Mouse (Mus musculus) forelimb bud, embryonic 11.5 days (tissue): ENCODE results near the gene Stx1b.
A peak's percentile ranks its signal among the peaks of the same experiment; 100 is the strongest.
"Not testable (repeated sequence)": the region's sequence is repeated elsewhere in the genome, so short reads cannot be mapped to it uniquely, and the experiment has no call there.

Experiments
- DNase-seq: peaks from one replicate; pipeline ENCODE4 v3.0.0-alpha.2; 2012; ENCODE audit warnings: low read depth, low spot score

Stx1b gene

DNA sequence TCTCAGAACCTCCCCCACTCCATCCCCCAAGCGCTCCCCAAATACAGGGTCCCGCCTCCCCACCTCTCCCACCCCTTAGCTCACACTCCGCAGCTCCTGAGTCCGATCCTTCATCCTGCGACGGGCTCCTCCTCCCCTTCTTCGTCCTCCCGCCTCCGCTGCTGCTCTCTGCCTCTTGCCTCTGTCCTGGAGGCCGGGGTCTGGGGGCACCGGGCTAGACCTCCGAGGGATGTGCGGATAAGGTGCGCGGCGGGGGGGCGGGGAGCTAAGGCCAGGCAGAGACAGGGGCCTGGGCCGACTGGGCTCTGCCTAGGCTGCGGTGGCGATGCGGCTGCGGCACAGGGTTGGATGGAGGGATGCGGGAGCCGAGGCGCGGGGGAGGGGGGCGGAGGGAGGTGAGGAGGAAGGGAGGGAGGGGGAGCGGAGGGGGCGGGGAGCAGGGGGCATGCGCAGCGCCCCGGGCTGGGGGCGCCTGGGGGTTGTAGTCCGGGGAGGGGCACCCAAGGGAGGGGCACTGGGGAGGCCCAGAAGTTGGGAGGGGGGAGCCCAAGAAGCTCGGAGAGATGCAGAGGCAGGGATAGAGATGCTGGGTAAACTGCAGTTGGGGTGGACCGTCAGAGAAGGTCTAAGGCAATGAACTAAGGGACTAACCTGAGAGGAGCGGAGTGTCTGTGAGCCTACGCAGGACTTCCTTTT lies at the start of gene Stx1b, which contains the start of gene Stx4a:
Gene Stx1b (minus strand): TSS at position 374 of the 696 bp plus-strand sequence.
Gene Stx4a (plus strand): TSS at position 119 of the 696 bp plus-strand sequence.
- peak; percentile 31 for DNase-seq

DNA sequence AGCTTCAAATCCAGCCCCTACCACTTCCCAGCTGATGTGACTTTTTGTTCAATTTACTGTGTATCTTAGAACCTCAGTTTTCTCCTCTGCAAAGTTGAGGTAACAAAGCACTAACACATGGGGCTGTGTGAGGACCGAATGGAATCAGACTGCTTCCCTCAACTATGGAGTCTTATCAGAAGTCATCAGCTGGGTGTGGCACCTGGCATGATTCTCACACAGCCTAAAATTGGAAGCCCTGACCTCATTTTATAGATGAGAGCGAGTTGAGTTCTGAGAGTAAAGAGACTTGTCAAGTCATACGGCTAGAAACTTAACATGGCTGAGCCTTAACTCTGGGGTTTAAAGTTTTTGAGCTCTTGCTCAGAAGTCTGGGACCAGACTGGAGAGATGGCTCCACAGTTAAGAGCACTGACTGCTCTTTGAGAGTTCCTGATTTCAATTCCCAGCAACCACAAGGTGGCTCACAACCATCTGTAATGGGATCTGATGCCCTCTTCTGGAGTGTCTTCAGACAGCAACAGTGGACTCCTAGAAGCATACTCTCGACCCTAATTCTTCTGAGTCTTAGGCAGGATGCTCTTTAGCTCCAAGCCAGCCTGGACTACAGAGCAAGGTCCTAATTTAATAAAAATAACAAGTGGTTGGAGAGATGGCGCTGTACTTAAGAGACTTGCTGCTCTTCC lies 45.9 kb upstream of the Stx1b start:
- DNase-seq, result no peak

DNA sequence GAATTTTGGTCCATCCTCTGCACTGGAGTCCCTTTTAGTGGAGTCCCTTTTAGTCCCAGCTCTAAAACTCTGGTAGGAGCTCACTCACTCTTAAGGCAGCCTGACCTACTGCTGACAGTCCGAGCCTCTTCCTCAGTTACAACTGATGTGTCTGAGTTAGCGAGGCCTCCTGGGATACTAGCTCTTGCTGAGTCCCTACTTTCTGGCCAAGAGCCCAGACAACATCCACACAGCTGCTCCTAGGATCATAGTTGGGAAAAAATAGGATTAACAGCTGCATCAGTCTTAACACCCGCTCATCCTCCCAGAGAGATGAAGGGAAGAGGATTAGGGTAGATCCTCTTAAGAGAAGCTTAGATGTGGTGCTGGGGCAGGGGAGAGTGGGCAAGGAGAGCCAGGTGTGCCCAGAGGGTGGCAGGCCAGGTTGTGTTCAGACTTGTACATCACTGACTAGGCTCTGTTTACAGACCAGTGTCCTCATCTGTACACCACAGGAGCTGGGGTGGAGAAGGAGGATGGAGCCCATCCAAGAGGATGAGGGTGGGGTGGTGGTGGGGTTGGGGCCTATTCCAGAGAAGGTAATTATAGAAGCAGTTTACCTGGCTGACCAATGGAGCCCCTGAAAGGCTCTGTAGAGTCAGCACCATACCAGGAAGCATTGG lies 44.9 kb upstream of the Stx1b start:
- no peak for DNase-seq

DNA sequence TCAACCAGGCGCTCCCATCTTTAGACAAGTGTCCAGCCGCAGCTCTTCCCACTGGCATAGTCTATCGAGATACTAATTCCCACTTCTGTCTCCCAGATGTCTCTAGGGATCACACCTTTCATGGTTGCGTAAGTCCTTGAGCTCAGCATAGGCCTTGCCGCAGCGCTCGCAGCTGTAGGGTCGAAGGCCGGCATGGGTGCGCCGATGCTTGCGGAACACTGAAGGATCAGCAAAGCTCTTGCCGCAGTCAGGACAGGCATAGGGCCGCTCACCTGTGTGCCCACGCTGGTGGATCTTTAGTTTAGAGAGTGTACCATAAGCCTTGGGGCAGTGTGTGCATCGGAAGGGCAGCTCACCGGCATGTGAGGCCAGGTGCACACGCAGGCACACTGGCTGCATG lies 43.3 kb upstream of the Stx1b start:
- no peak for DNase-seq

DNA sequence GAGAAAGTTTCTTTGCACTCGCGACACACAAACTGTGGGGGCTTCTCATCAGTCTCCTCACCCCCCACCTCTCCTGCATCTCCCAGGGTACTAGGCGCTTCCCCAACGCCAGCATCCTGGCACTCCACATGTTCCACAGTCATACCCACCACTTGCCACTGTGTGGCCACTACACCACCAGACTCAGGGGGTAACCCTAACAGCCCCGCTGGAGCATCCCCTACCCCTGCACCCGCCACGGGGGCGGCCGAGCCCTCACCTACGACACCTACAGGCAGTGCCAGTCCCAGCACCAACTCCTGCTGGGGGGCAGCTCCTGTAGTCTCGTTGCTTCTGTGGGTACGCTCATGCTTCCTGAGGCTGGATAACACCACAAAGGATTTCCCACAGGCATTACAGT lies 42.1 kb upstream of the Stx1b start:
- DNase-seq, result no peak

DNA sequence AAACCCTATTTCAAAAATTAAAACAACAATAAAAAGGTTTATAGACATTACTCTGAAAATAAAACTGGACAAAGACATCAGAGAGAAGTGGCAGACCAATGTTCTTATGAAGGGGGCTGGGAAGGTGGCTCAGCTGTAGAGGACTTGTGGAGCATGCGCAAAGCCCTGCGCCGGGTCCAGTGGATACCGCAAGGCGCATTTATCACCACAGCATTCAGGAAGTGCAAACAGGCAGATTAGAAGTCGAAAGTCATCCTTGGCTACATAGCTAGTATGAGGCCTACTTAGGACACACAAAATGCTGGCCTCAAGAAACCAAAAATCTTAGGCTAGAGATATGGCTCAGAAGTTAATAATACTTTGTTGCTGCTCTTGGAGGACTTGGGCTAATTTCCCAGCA lies 33.9 kb upstream of the Stx1b start:
- no peak for DNase-seq

DNA sequence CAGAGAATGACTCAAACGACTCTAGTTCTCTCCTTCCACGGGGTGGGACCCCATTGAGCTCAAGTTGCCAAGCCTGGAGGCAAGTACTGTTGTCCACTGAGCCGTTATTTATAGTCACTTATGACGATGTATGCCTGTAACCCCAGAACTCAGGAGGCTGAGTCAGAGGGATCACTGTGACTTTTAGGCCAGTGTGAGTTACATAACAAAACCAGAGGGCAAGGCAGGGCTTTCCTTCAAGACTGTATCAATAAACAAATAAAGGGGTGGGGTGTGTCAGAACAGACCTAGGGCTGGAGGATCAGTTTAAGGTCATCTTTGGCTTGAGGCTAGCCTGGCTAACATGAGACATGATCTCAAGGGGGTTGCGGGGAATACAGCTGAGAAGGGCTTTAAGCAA lies 26.6 kb upstream of the Stx1b start:
- no peak for DNase-seq

DNA sequence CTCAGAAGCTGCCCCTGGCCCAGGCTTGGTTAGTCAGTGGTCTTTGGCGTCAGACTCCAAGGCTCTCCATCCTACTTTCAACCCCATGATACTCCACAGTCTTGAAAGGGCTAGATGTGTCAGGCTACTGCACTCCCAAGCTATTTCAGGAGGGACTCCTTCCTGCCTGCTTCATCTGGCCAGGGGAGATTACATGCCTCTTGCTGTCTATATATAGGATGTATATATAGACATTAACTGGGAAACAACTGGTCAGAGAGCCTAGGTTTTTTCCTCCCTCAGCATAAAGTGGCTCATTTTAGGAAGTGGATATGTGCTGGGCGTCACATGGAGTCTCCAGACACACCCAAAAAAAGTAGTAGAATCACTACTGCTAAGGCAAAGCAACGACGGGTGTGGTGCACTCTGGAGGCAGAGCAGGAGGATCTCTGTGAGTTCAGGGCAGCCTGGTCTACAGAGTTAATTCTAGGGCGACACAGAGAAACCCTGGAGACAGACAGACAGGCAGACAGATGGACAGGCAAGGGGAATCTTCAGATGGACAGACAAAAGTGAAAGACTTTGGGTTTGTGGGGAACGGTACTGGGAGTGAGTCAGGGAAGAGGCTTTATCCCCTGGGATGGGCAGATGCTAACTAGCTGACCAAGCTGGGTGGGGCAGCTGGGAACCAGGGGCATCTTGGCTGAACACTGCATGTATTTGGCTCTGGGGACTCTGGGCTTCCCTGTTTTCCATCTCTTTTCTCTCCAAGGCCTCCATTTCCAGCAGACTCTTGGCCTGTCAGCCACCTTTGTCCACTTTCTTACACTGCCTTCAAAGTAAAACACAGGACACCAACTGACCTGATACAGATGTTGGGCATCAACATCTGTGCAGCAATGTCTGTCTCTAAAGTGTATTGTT lies 25.9 kb upstream of the Stx1b start:
- DNase-seq, result no peak

DNA sequence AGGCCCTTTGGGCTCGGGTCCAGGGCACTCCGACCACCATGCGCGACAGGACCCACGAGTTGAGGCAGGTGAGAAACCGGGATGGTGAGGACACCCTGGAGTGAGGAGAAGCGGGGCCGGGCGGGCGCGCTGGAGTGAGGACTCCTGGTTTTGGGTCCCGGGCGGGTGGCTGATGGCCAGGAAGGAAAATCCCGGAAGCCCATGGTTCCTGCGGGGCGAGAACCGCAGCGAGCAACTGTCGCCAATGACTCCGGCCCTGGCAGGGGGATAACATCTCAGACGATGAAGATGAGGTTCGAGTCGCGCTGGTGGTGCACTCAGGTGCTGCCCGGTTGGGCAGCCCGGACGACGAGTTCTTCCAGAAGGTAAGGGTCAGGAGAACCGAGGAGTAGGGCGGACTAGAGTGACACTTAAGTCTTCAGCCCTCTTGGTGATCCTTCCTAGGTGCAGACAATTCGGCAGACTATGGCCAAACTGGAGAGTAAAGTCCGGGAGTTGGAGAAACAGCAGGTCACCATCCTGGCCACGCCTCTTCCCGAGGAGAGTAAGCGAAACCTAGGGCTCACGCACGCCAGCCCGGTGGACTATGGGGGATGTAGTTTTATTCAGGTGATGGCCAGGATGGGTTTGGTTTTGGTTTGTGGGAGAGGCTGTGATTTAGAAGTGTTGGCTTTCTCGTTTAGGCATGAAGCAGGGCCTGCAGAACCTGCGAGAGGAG lies 17.8 kb upstream of the Stx1b start:
- peak; percentile 56 for DNase-seq

DNA sequence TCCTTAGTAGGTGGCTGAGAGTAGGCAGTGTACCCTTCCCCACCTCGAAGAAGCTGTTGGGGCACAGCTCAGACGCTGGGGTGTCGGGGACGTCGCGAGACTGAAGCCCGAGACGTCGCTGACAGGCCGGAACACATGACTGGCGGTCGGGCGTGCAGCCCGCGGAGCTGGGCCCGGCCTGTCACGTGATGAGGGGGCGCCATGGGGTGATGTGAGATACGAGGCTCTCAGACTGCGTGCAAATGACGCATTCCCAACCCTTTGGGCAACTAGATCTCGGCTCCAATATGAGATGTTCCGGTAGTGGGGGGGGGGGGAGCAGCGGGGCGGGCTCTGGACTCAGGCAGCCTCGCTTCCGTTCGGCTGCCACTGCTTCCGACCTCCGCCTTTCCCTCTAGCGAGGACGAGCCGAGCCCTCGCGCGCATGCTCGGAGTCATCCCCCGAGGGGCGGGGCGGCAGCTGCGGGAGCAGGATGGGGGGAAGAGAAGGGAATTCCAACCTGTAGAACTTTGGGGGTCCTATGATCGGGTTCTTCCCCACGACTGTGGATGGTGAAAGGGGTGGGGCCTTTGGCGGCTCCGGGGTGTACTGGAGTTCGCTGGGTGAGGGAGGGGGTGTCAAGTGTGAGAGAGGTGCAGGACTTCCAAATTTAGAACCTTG lies 17.1 kb upstream of the Stx1b start:
- peak; percentile 86 for DNase-seq

DNA sequence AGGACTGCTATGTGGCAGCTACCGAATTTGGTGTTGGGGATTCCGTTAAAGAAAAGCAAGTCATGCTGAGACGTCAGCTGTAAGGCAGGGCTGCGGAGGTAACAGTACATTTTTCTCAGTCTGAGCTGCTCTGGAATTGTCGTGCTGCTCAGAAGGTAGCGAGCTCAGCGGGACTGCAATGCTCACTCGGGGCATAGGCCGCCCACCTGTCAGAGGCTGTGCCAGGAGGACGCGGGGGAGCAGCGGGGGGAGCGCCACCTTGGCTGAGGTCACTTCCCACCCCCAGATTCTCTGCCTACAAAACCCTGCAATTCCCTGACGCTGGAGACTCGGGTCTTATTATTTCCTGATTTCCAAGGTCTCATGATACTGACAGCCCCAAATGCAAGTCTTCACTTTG lies 16.5 kb upstream of the Stx1b start:
- DNase-seq, result no peak

DNA sequence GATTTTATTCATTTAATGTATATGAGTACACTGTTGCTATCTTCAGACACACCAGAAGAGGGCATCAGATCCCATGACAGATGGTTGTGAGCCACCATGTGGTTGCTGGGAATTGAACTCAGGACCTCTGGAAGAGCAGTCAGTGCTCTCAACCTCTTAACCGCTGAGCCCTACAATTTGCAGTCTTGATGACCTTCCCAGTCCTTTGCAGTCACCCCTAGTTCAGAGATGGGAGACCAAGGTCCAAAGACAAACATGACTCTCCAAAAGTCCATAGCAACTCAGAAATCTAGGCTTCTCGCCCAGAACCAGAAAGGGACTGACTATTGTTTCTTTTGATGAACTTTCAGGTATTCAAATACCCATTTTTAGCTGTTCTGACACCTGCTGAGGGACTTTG lies 15.7 kb upstream of the Stx1b start:
- DNase-seq, result not testable (repeated sequence)

DNA sequence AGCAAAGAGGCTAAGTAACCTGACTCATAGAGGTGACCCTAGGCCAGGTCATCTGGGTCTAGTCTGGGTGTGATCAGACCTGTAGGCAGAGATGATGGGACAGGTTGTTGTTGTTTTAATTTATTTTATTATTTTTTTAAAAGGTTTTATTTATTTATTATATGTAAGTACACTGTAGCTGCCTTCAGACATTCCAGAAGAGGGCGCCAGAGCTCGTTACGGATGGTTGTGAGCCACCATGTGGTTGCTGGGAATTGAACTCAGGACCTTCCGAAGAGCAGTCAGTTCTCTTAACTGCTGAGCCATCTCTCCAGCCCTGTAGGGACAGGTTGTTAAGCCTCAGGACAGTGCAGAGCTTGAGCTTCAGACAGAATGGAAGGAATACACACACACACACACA lies 13.5 kb upstream of the Stx1b start:
- not testable (repeated sequence) for DNase-seq

DNA sequence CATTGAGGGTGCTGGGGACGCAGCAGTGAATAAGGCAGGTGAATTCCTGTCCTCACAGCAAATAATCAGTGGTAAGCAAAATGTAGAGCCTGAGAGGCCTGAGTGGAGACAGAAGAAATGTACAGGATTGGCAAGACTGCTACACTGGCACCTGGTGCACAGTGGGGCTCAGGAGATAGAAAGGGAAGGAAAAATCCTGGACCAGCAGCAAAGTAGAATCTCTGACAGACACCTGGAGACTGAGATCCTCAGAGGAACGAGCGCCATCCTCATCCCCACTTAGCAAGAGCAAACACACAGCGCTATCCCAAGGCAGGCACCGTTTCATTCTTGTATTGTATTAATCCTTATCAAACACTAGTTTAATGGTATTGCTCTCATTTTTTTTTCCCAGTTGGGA lies 13.1 kb upstream of the Stx1b start:
- DNase-seq, result no peak

DNA sequence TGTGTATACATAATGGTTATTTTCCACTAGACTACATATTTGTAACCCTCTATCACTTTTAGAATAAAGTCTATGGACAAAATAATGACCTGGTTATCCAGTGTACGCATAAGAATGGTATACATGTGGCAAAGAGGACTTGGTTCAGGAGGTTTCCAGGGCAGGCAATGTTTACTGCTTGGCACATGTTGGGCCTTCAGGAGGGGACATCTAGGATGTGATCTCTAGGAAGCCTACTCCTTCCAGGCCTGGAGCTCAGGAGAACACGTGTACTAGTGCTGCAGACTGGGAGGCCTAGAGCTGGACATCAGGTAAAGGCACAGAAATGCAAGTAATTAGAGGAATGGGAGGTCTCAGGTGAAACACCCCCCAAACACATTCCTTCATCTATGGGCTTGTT lies 11.2 kb upstream of the Stx1b start:
- DNase-seq, result no peak

DNA sequence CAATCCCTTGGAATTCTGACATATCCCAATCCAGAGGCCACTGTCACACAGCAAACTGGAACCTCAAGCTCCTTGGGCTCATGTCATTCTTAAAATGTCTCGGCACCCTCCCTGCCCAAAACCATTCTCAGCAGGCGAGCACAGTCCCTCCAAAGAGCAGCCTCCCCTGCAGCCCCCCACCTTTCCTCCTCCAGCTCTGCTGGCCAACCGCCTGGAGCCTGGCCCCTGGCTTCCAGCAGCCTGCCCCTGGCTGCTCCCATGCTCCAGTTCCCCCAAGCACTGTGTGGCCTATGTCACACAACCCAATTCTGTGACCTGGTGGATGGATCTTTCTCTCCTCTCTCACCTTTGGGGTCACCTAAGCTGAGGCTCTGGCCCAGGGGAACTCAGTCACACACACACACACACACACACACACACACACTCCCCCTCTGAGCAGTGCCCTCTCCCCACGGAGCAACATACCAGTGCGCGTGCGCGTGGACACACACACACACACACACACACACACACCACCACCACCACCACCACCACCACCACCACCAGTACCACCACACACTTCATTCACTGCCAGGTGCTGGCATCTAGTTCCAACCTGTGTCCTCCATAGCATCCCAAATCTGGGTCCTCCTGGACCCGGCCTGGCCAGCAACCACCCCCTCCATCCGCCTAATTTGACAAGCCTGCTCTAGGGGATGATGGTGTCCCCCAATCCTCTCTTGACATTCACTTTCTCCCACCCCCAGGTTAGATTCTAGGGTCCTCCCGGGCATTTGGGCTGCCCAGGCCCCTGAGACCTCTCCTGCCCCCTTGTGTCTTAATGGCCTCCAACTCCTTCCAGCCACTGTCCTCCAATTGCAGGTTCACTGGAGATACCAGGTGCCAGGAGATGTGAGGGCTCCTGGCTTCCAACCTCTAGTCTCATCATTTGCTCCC lies 845 bp downstream of the Stx1b start:
- DNase-seq, result no peak

DNA sequence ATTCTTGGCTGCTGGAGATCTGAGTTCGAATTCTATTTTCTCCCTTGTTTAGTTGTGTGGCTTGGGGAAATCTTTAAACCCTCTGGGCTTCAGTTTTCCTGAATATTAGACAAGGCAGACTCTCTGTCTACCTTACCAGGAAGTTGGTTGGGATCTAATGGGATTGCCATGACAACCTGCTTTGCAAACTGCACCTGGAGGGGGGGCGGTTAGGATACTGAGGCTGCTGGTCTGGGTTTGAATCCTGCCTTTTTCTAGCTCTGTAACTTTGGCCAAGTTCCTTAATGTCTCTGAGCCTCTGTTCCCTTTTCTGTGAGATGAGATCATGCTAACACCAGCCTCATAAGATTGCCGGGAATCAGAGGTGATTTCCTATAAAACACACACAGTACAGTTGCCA lies 1.9 kb downstream of the Stx1b start:
- no peak for DNase-seq

DNA sequence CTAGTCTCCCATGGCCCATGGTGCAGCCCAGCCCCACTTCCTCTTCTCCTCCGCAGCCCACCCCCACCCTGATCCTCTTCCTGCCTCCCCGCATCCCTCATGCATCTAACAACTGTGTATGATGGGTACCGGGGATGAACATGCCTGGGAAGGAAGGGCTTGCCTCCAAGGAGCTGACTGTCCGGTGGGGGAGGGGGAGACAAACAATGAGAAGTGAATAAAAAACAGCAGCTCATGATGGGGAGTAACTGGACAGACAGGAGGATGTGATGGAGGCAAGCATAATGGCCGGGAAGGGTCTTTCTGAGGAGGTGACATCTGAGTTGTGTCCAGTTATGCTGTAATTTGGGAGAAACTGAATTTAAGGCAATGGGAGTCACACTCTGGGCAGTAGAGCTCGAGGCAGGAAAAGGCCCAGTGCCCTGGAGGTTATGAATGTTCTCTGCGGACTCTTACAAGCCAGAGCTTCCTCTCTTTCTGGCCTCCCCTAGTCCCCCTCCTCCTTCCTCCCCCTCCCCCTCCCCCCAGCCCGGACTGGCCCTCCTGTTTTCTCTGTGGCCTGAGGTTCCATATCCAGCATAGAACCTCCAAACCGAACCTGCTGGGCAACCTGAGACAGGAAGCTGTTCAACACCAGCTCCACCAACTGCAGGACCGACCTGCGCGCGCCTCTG lies 3.4 kb downstream of the Stx1b start:
- DNase-seq, result no peak

DNA sequence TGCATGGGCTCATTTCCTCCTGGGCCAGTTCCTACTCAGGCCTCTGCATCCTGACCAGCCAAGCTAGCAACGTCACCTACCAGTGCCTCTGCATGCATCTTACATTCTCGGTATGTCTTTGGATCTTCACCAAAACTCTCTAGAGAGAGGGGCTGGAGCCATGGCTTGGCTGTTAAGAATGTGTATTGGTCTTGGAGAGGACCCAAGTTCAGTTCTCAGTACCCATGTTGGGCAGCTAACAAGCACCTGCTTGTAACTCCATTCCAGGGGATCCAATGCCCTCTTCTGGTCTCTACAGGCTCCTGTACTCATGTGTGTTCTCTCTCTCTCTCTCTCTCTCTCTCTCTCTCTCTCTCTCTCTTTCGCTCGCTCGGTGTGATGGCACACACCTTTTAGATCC lies 6.6 kb downstream of the Stx1b start:
- no peak for DNase-seq
